Mouse (Mus musculus): ENCODE data around the gene Srarp. TPM values are rescaled to one million over a fixed set of nuclear protein-coding genes. Genes with fewer than 3 reads are reported as not detected.

The Srarp gene
- total RNA-seq (2021), result not detected in 2 replicates
- long read RNA-seq, result 0 reads

DNA sequence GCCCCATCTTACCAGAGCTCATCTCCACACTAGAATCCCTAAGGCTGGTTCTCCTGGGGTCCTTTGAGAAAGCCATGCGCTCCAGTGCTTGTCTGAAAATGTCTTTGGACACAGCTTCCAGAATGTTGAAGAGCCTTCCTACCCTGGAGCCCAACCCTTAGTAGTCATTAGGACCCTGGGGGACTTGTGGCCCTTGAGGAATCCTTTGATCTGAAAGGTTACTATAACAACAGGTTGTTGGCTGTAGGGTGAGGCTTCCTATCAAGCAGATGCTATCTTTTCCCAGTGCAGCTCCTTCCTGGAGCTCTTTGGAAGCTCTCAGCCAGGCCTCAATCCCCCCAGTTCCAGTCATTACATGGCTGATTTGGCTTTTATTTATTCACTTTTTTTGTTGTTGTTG is at the start of gene Srarp:
TSS of gene Srarp (minus strand) at position 132 of the 400 bp plus-strand sequence.
- no peak for DNase-seq

DNA sequence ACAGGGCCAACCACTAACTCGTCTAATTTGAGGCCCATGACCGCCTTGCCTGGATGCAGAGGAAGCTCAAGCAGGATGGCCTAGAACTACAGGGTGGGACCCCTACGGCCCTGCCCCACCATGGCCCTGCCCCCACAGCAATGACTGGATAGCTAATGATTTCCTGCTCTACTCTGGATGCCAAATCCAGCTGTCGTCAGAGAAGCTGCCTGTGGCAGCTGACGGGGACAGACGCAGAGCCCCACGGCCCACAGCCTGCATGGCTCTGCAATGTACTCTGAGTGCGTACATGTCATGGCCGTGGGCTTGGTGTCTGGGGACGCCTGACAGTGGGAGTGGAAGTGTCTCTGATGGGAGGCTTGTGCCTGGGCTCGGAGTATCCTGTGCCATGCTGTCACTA is 48.2 kb upstream of the Srarp start:
- DNase-seq, result no peak

DNA sequence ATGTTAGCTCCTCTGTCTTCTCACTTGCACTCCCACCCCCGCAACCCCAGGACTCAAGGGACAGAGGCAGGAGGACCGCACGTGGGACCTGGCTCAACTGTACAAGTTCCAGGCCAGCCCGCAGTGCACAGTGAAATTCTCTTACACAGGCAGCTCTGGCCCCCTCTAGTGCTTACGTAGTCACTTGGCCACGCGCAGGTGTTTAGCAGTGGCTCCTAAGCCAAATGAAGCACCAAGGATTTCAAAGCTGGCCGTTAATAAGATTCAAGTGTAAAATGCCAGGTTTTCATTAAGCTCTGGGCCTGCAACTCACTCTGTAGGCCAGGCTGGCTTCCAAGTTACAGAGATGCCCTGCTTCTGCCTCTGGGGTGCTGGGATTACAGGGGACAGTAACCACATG is 43.5 kb upstream of the Srarp start:
- no peak for DNase-seq

DNA sequence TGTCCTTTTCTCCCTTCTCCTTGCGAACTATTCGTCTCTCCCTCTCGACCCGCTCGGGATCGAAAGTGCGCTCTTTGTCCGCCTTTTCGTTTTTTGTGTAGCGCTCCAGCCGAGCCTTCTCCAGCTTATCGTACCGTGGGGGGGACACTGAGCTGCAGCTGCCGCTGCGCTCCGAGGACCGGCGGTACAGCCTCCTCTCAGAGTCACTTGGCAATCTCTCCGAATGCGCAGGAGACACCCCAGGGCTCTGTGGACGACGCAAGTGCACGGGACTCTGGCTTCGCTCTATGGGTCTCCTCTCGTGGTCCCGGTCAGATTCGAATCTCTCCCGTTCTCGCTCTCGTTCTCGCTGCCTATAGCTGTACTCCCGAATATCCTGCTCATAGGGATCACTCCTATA is 42.9 kb upstream of the Srarp start:
- no peak for DNase-seq

DNA sequence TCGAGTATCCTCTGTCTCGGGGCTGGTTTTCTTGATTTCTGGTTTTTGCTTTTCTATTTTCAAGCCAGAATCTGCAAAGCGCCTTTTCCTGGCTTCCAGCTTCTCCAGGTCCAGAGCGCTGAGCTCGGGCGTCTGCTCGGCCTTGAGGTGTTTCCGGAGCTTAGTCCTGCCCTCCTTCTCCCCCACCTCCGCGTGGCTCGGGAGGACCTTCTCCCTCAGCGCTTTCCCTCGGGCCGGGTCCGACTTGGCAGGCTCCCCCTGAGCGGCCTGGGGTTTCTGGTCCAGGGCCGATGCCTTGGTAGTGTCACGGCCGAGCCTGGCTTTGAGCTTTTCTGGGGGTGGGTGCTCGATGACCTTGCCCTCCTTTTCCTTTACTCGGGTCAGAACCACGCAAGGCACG is 42.3 kb upstream of the Srarp start:
- DNase-seq, result peak; percentile 65

DNA sequence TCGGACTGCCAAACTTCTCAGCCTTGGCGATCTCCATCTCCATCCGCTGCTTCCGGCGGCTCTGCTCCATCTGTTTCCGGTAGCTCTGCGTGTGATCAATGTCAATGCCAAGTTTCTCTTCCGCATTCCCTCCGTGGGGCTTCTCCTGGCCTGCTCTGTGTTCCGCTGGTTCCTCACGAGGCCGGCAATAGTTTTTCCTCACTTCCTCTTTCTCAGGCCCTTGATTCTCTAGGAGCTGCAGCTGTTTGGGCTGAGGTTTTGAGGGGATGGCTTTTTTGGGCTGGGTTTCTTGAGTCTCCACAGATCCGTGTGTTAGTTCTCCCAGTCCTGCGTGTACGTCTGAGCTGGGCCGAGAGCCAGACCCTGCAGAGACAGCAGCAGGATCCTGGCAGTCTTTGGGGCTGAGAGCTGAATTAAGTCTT is 41.8 kb upstream of the Srarp start:
- peak; percentile 48 for DNase-seq

DNA sequence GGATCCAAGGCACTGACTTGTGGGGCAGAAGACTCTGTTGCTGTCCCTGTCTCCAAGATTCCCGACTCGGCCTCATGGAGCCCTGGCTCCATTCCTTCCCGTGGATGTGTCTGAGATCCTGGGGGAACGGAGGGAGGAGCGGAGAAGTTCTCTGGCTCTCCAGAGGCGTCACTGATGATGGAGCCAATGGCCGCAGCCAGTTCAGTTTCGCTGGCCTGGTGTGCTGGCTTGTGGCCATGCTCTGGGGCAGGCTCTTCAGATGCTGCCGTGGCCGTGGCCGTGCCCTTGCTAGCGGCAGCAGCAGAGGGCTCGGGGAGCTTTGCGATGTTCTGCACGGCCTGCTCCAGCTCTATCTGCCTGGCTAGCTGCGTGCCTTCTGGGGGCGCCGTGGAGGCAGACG is 38.5 kb upstream of the Srarp start:
- DNase-seq, result no peak

DNA sequence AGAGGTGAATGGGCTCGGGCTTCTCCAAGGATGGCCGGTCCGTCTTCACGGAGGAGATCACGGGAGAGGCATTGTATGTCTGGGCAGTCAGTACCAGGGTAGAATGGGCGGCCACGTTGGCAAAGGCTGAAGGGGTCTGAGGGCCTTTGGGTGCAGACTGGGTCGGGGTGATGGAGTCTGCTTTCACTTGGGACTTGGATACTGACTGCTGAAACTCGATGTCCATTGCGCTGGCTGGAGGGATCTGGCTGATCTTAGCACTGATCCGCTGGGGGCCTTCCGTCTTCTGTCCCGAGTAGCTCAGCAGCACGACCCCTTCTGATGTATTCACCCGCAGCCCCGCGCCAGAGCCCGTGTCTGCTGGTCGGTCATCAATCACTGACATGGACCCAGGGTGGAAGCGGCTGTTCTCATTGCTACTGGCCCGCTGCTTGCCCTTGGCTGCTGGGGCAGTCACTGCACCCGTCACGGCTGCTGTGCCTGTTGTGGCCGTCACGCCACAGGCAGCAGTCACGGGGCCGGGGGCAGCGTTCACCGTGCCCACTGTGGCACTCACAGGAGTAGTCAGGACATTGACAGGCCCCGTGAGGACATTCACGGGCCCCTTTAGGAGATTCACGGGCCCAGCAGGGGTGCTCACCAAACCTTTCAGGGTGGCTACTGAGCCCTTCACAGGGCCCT is 36.9 kb upstream of the Srarp start:
- DNase-seq, result no peak

DNA sequence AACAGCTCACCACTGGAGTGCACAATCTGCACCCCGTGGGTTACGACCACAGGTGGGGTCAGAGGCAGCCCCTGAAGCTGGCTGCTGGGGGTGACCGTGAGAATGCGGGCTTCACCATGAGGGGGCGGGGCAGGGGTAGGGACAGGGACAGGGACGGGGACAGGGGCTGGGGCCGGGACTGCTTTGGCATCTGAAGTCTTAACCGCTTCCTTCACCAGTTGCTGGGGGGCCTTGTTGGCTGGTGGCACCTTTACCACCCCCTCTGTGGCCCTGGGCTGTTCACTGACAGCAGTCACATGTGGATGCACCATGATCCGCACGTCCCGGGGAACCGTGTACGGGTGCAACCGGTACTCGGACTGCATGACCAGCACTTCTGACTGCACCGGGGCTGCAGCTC is 35.6 kb upstream of the Srarp start:
- no peak for DNase-seq

DNA sequence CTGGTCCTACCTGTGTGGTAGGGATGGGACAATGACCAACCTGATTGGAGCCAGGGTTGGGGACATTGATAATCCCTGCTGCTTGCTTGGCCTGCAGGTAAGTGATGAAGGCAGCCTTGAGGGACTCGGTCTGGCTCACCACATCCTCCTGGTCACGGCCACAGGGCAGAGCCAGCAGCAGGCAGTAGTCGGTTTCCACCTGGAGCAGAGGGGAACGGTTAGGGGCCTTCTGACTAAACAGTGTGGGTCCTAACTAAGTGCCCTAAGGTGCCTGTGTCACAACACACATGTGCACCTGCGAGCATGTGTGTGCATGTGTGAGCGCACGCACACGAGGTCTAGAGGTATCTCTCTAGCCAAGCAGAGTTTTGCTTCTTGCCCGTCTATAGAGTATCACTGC is 33.4 kb upstream of the Srarp start:
- no peak for DNase-seq

DNA sequence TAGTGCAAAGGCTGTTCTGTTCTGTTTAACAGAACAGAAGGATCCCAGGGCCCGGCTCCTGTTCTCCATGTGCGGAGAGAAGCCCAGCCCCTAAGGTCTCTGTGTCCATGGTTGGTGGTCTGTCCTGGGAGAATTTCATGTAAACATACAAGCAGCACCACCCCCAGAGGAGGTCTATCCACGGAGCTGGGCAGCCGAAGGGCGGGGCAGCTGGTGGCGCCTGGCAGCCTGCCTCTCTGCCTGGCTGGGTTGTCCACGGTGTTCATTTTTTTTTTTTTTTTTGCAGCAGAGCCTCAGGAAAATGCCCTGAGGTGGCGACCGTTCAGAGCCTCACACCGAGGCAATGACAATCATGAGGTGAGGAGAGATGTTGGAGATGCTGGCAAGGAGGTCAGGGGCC is 32.7 kb upstream of the Srarp start:
- DNase-seq, result no peak

DNA sequence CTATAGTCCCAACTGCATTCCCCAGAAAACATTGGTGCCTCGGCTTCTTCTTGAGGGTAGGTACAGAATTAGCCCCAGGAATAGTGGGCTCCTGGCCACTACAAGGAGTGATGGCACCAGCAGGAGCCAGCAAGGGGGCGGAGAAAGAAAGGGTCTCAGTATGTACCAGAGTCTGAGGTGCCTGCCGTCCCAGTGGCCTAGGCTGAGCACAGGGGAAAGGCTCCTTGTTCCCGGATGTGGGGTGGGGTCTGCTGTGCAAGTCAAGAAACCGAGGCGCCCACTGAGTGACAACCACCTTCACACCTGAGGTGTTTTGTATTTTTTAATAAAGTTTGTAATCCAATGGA is 31.6 kb upstream of the Srarp start:
- no peak for DNase-seq

DNA sequence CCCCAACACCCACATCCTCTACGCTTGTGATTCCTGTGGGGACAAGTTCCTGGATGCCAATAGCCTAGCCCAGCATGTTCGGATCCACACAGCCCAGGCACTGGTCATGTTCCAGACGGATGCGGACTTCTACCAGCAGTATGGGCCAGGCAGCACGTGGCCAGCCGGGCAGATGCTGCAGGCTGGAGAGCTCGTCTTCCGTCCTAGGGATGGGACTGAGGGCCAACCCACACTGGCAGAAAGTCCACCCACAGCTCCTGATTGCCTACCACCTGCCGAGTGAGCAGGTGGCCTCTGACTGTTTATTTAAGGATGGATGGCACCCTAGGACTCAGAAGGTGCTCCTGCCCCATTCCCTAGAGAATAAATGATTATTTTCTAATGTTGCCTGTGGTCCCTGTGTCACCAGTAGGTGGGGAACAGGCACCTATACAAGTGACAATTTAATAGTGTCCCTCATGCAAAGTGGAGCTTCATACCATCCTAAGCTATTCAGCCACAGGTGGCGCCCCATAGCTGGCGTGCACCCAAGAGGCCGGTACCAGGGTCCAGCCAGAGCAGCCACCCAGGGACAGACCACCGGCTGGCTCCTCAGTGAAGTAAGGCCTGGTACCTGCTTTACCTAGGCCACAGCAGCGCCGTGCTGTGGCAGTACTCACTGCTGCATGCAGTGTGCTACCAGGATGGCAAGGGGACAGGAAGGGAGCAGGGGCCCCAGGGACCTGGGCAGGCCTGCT is 31.1 kb upstream of the Srarp start:
- DNase-seq, result no peak

DNA sequence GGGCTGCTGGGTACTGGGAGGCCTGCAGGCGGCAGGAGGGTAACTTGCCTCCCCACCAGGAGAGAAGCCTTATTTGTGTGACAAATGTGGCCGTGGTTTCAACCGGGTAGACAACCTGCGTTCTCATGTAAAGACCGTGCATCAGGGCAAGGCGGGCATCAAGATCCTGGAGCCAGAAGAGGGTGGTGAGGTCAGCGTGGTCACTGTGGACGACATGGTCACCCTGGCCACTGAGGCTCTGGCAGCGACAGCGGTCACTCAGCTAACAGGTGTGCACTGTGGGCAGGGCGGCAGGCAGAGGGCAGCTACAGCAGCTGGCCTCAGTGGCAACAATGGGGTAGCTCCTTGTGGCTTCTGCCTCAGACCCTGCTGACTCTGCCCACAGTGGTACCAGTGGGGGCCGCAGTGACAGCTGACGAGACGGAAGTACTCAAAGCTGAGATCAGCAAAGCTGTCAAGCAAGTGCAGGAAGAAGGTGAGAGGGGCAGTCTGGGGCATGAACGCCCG is 30.4 kb upstream of the Srarp start:
- no peak for DNase-seq

DNA sequence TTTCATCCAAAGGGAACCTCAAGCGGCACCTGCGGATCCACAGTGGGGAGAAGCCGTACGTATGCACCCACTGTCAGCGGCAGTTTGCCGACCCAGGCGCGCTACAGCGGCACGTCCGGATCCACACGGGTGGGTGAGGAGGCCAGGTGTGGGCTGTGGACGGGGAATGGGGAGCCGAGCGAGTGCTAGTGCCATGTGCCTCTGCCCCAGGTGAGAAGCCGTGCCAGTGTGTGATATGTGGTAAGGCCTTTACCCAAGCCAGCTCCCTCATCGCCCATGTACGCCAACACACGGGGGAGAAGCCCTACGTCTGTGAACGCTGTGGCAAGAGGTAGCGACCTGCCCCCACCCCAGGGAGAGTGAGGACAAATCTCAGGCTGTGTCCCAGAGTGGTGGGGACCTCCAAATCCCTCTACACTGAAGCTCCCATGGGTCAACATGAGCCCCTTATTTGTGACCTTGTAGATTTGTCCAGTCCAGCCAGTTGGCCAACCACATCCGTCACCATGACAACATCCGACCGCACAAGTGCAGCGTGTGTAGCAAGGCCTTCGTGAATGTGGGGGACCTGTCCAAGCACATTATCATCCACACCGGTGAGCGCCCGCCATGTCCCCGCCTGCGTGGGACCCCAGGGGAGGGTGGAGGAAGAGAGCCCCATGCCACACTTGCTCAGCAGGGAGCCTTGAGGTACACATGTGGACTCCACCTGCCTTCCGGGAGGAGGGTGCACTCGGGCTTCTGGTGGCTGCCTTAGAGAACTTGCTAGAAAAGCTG is 29.8 kb upstream of the Srarp start:
- no peak for DNase-seq

DNA sequence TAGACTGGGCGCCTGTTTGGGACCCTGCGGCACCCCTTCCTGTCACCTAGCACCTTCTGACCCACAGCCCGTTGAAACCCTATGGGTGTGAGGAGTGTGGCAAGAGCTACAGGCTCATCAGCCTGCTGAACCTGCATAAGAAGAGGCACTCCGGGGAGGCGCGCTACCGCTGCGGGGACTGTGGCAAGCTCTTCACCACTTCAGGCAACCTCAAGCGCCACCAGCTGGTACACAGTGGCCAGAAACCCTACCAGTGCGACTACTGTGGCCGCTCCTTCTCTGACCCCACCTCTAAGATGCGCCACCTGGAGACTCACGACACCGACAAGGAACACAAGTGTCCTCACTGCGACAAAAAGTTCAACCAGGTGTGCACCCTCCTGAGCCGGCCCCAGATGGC is 28.8 kb upstream of the Srarp start:
- no peak for DNase-seq

DNA sequence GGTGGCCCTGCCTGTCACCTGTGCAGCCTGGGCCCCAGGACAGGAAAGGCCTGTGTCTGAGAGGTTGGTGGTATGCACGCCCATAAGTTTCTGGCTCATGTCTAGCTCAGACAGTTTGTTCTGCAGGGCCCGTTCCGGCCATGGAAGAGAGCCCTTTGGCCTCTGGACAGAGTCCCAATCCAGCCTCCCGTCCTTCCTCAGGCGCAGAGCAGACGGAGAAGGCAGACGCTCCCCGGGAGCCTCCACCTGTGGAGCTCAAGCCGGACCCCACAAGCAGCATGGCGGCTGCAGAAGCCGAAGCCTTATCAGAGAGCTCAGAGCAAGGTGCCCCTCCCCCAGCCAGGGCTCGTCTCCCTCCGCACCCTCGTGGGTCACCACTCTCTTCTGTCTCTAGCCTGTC is 27.6 kb upstream of the Srarp start:
- no peak for DNase-seq

DNA sequence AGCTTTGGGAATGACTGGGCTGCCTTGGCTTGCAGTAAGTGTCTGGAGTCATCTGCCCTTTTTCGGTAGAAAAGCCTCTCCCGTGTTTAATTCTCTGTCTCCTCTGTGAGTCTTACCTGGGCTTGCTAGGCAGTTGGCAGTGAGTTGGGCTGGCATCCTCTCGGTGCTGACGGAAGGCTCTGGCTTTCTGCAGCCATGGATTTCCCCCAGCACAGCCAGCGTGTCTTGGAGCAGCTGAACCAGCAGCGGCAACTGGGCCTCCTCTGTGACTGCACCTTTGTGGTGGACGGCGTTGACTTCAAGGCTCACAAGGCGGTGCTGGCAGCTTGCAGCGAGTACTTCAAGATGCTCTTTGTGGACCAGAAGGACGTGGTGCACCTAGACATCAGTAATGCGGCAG is 25.7 kb upstream of the Srarp start:
- DNase-seq, result no peak

DNA sequence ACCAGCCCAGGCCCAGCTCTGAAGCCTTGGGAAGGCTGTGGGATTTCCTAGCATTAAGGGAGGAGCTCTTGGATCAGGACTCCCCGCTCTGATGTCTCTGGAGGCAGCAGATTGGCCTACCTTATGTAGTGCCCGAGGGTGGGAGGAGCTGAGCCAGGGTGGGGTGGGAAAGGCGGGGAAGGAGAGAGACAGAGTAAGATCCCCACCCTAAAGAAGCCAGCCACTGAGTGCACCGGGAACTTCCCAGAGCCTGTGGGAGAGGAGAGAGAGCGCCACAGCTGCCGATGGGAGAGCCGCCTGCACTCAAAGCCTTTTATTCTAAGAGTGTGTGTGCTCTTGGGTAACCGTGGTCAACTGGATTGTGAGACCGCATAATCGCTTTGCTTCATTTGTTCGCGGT is 25.2 kb upstream of the Srarp start:
- DNase-seq, result no peak

DNA sequence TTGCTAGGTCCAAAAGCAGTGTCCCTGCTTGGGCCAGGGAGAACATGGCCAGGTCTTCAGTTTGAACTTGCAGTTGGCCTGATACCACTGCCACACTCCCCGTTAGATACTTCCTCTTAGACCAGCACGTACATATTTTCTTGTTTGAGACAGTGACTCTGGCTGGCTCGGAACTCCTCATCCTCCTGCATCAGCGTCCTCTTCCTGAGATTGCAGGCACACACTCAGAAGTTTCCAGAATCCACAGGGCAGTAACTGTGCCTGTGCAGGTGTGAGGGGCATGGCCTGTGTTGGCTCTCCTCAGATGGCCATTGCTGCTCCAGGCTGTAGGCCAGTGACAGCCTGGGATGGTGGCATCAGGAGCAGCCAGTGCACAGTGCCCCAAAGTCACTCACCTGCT is 24.6 kb upstream of the Srarp start:
- DNase-seq, result no peak

DNA sequence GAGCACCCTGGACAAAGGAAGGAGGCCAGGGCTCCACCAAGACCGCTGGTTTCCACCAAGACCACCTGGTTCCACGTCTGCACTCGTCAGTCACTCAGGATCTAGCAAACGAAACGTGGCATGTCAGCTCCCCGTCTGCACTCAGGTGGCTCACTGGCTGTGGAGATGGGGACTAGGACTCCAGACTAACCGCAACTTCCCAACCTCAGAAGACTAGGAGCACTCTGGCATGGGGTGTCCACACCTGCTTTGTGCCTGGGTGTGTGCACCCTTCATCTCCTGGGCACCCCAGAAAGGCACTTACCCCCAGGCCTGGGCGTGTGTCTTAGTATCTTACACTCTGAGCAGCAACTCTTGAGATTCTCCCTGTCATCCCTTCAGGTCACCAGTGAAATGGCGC is 23.9 kb upstream of the Srarp start:
- DNase-seq, result no peak

DNA sequence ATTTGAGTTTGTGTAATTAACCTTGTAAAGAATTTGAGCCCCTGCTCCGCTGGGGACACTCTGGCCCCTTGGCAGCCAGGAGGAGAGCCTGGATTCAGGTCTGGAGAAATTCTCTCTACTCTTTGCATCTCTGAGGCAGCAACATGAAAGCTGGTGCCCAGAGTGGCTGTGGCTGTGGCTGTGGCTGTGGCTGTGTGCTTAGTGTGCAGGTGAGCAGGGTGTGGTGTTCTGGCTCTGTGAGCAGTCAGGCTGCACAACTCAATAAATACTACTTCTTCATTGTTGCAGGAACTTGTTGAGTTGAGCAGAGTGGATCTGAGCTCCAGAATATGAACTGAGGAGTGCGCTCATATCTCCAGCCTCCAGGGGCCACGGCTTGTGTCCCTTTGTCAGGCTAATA is 23.0 kb upstream of the Srarp start:
- no peak for DNase-seq

DNA sequence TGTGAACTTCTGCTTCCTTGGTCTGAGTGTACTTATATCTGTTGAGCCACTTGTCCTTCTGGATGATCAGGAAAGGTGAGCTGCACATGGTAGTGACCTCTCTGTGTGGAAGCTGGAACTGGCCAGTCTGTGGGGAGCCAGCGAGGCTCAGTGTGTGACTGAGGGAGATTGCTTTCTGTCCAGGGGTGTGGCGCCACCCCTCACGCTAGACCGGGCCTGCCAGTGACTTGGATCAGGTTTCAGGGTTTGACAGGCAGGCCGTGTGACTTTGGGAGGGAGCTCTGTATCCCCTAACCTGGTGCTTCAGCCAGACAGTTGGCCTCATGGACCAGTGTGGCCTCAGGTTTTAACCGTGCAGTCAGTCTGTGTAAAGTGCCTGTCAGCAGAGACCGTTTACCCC is 22.3 kb upstream of the Srarp start:
- no peak for DNase-seq
